Mouse (Mus musculus): ENCODE results near the gene Nfasc. TPM values are rescaled to one million over a fixed set of nuclear protein-coding genes. Genes with fewer than 3 reads are reported as not detected.

The Nfasc gene
- polyA plus RNA-seq, 1 experiment, result 120 TPM

GRCm38 (mm10) chr1:132771377-132771776, 29.8 kb upstream of the Nfasc start:
- Histone ChIP-seq H3K4me1 (ENCODE audit: control insufficient read depth, insufficient read depth, low read length) (peaks cover 13% of the 10 kb centered on the region), H3K4me3 (replicated peaks; ENCODE audit: insufficient read depth, low read depth, low read length) (no peak overlapping the region), H3K27ac (ENCODE audit: insufficient read depth, low read length) (no peak overlapping the region), H3K27me3 (ENCODE audit: control insufficient read depth, insufficient read depth, low read length) (no peaks in the 10 kb centered on the region)
- TF ChIP-seq POLR2A (IDR thresholded peaks at IDR 0.05; ENCODE audit: borderline replicate concordance, insufficient read depth, low read length), result no peak
- TF ChIP-seq CTCF (IDR thresholded peaks at IDR 0.05; ENCODE audit: borderline replicate concordance, insufficient read depth, low read depth, low read length), result peak; percentile 69; the same call in 1 of the 2 replicates
- 62% methylated on average over 5 of the region's 5 CpGs for WGBS
- peak; percentile 62 to 76 for DNase-seq

DNA sequence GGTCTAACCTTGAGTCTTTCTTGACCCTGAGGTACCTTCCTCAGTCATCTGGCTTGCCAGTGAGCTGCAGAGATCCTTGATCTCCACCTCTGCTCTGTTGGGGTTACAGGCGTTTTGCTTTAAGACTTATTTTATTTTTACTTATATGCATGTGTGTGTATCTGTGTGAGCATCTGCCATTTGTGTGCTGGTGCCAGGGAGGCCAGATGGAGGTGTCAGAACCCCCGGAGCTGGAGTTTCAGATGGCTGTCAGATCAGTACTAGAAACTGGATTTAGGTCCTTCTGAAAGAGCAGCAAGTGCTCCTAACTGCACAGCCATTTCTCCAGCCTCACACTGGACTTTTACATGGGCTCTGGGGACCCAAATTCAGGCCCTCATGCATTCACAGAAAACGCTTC, 28.0 kb upstream of the Nfasc start:
- Histone ChIP-seq H3K4me3 (replicated peaks; ENCODE audit: insufficient read depth, low read depth, low read length) (no peak overlapping the region), H3K27ac (ENCODE audit: insufficient read depth, low read length) (no peak overlapping the region), H3K4me1 (ENCODE audit: control insufficient read depth, insufficient read depth, low read length) (peaks cover 18% of the 10 kb centered on the region), H3K27me3 (ENCODE audit: control insufficient read depth, insufficient read depth, low read length) (no peaks in the 10 kb centered on the region)
- peak; percentile 36 to 59 for DNase-seq
- TF ChIP-seq POLR2A (IDR thresholded peaks at IDR 0.05; ENCODE audit: borderline replicate concordance, insufficient read depth, low read length), result no peak
- TF ChIP-seq CTCF (IDR thresholded peaks at IDR 0.05; ENCODE audit: borderline replicate concordance, insufficient read depth, low read depth, low read length), result no peak
- WGBS, result 32% methylated on average over 3 of the region's 3 CpGs

- Histone ChIP-seq H3K4me1 (ENCODE audit: control insufficient read depth, insufficient read depth, low read length) (peaks cover 18% of the 10 kb centered on the region), H3K4me3 (replicated peaks; ENCODE audit: insufficient read depth, low read depth, low read length) (no peak overlapping the region), H3K27me3 (ENCODE audit: control insufficient read depth, insufficient read depth, low read length) (no peaks in the 10 kb centered on the region), H3K27ac (ENCODE audit: insufficient read depth, low read length) (no peak overlapping the region)
- TF ChIP-seq CTCF (IDR thresholded peaks at IDR 0.05; ENCODE audit: borderline replicate concordance, insufficient read depth, low read depth, low read length), result no peak
- no peak for TF ChIP-seq POLR2A (IDR thresholded peaks at IDR 0.05; ENCODE audit: borderline replicate concordance, insufficient read depth, low read length)
- WGBS, result 77% methylated on average over 7 of the region's 7 CpGs
- DNase-seq, result no peak
Measured at GRCm38 (mm10) chr1:132767422-132767821, 25.8 kb upstream of the Nfasc start.

DNA sequence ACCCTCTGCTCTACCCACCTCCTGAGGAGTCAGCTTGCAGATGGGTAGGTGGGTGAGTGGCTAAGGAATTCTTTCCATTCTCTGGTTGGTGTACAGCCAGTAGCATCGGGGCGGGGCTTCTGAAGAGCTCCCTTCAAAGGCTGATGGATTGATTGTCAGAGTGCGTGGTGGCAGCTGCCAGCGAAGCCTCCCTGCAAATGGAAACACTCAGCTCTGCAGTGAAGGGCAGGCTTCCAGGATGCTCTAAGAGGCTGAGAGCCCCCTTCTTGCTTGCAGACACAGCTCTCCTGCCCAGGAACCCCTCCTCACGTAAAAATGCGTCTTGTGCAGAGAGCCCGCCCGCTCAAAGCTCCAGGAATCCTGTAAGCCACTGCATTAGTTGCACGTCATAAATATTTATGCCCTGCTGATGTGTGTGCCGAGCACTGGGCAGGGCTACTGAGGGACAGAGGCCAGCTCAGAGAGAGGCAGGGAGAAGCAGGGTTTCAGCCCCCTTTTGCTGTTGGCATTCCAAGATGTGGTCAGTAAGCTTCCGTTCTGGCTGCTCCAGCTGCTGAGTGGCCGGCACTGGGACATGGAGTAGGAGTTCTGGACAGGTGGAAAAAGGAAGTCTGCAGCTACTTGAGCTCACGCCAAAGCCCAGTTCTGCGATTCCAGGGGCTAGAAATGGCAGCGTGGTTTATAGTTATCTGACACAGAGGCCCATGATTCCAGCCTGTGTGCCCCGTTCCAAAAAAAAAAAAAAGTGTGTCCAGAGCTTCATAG, 24.5 kb upstream of the Nfasc start:
- TF ChIP-seq POLR2A (IDR thresholded peaks at IDR 0.05; ENCODE audit: borderline replicate concordance, insufficient read depth, low read length) (no peak), CTCF (IDR thresholded peaks at IDR 0.05; ENCODE audit: borderline replicate concordance, insufficient read depth, low read depth, low read length) (no peak)
- Histone ChIP-seq H3K4me3 (replicated peaks; ENCODE audit: insufficient read depth, low read depth, low read length) (no peak overlapping the region), H3K27ac (ENCODE audit: insufficient read depth, low read length) (no peak overlapping the region), H3K4me1 (ENCODE audit: control insufficient read depth, insufficient read depth, low read length) (peaks cover 18% of the 10 kb centered on the region), H3K27me3 (ENCODE audit: control insufficient read depth, insufficient read depth, low read length) (no peaks in the 10 kb centered on the region)
- WGBS, result 25% methylated on average over 16 of the region's 16 CpGs
- DNase-seq, result no peak

DNA sequence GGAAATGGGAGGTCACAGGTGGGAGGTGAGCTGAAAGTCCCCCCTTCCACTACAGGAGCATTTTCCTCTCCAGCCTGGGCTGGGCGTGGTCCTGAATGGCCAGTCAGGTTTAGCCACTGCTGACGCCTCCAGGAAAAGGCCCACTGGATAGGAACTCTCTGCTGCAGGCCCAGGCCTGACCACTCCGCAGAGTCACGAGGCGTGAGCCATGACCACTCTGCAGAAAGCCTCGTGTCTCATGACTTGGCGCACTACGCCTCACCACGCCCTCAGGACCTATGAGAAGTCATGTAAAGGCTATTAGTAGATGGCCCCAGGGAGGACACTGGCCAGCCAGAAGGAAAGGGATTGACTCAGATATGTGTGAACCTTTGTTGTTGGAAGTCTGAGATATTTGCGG, 23.6 kb upstream of the Nfasc start:
- WGBS, result 90% methylated on average over 10 of the region's 10 CpGs
- Histone ChIP-seq H3K4me1 (ENCODE audit: control insufficient read depth, insufficient read depth, low read length) (peaks cover 18% of the 10 kb centered on the region), H3K27me3 (ENCODE audit: control insufficient read depth, insufficient read depth, low read length) (no peaks in the 10 kb centered on the region), H3K4me3 (replicated peaks; ENCODE audit: insufficient read depth, low read depth, low read length) (no peak overlapping the region), H3K27ac (ENCODE audit: insufficient read depth, low read length) (no peak overlapping the region)
- no peak for DNase-seq
- TF ChIP-seq CTCF (IDR thresholded peaks at IDR 0.05; ENCODE audit: borderline replicate concordance, insufficient read depth, low read depth, low read length), result no peak

DNA sequence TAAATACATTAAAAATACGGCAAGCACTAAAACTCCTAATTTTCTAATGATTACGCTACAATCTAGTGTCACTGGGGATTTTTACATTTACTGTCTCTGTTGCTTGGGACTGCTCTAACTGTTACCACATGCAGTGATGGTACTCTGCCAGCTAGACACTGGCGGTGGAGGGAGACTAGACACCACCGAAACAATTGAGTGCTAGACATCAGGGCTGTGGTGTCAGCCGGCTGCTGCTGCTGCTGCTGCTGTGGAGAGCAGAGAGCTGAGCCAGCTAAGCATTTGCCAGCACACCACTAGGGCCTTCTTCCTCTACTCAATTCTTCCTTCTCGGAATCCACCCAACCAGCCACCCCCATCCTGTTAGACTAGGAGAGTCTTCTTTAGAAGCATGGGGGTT, 17.8 kb upstream of the Nfasc start:
- H3K4me3 ChIP-seq (replicated peaks; ENCODE audit: insufficient read depth, low read depth, low read length), result no peak overlapping the region
- TF ChIP-seq POLR2A (IDR thresholded peaks at IDR 0.05; ENCODE audit: borderline replicate concordance, insufficient read depth, low read length) (no peak), CTCF (IDR thresholded peaks at IDR 0.05; ENCODE audit: borderline replicate concordance, insufficient read depth, low read depth, low read length) (no peak)
- DNase-seq, result peak in 1 of 2 experiments; percentile 29
- WGBS, result 55% methylated on average over 6 of the region's 6 CpGs
- H3K4me1 ChIP-seq (ENCODE audit: control insufficient read depth, insufficient read depth, low read length), result no peaks in the 10 kb centered on the region
- H3K27ac ChIP-seq (ENCODE audit: insufficient read depth, low read length), result no peak overlapping the region
- no peaks in the 10 kb centered on the region for H3K27me3 ChIP-seq (ENCODE audit: control insufficient read depth, insufficient read depth, low read length)

- 2% methylated on average over 24 of the region's 24 CpGs for WGBS
- TF ChIP-seq POLR2A (IDR thresholded peaks at IDR 0.05; ENCODE audit: borderline replicate concordance, insufficient read depth, low read length), result no peak
- TF ChIP-seq CTCF (IDR thresholded peaks at IDR 0.05; ENCODE audit: borderline replicate concordance, insufficient read depth, low read depth, low read length), result peak; percentile 96
- DNase-seq, result peak; percentile 82 to 84
- no peaks in the 10 kb centered on the region for H3K4me1 ChIP-seq (ENCODE audit: control insufficient read depth, insufficient read depth, low read length)
- no peaks in the 10 kb centered on the region for H3K27me3 ChIP-seq (ENCODE audit: control insufficient read depth, insufficient read depth, low read length)
- peak overlapping the region; percentile 68 for H3K4me3 ChIP-seq (replicated peaks; ENCODE audit: insufficient read depth, low read depth, low read length)
- peak overlapping the region; percentile 44 for H3K27ac ChIP-seq (ENCODE audit: insufficient read depth, low read length)
Measured at GRCm38 (mm10) chr1:132758656-132759370, 17.2 kb upstream of the Nfasc start.

DNA sequence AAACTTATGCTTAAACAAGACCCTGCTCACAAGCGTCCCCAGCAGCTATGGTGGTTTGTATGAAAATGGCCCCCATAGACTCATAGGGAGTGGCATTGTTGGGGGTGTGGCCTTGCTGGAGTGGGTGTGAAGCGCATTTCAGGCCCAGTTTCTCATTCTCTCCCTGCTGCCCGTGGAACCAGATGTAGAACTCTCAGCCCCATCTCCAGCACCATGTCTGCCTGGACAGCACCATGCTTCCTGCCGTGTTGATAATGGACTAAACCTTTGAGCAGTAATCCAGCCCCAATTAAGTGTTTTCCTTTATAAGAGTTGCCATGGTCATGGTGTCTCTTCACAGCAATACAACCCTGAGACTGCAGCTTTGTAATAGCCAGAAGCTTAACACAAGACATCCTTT, 13.6 kb upstream of the Nfasc start:
- H3K4me1 ChIP-seq (ENCODE audit: control insufficient read depth, insufficient read depth, low read length), result no peaks in the 10 kb centered on the region
- no peak overlapping the region for H3K27ac ChIP-seq (ENCODE audit: insufficient read depth, low read length)
- no peak for DNase-seq
- WGBS, result 81% methylated on average over 4 of the region's 4 CpGs
- no peak overlapping the region for H3K4me3 ChIP-seq (replicated peaks; ENCODE audit: insufficient read depth, low read depth, low read length)
- H3K27me3 ChIP-seq (ENCODE audit: control insufficient read depth, insufficient read depth, low read length), result no peaks in the 10 kb centered on the region
- no peak for TF ChIP-seq POLR2A (IDR thresholded peaks at IDR 0.05; ENCODE audit: borderline replicate concordance, insufficient read depth, low read length)

Measured in cerebellum, adult 2 months (tissue).